ENCODE assay signal across 8 mouse cellular contexts in the genomic region with DNA sequence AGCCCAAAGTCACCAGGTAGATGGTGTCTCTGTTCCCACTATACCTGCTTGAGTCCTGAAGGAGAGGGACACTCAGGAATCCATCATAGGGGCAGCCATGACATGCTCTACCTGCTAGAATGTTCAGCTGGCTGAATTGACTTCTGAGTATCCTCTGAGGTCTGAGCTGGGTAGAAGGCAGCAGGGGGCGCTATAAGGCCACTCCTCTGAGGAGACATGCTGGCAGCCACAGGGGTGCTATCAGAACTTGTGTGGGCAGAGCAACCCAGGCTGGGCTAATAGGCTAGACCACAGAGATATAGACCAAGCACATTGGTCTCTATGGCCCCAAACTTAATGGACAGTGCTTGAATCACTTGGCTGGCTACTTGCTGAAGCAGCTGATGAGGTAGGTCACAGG. TPM values are rescaled to one million over a fixed set of nuclear protein-coding genes. Genes with fewer than 3 reads are reported as not detected.
DNase-seq lines count a peak whose midpoint lies in the region; ATAC-seq lines count a peak whose summit lies in the region.

No protein-coding gene starts in this region.

- peak; percentile 43; the same call in 1 of the 2 replicates for ATAC-seq in erythroblast, adult 5-6 weeks (replicated peaks; ENCODE audit: low FRiP score, poor library complexity, severe bottlenecking)

- DNase-seq in adrenal gland, adult (ENCODE audit: inconsistent age in 2 of 2, low spot score in 1 of 2) = peak; percentile 33 to 56
- DNase-seq in adrenal gland, postnatal 4 days (ENCODE audit: low spot score in 2 of 2) = no peak
- peak; percentile 21 to 50 for DNase-seq in spleen, adult 18-20 months
- DNase-seq in spleen, adult 12 weeks (ENCODE audit: low spot score) = no peak
- peak; percentile 29 for DNase-seq in thymus, postnatal 25 days
- no peak for DNase-seq in right cerebral cortex, adult 2 months (ENCODE audit: low spot score in 2 of 2)
- no peak for DNase-seq in left cerebral cortex, adult 8-10 months (ENCODE audit: low spot score in 2 of 2)

RNA-seq across cellular contexts. Expression of gene Syt2, which starts 27.8 kb away (rescaled TPM):
- 1 to 10 TPM; 1.5 to 2.9 TPM for total RNA-seq in adrenal gland, postnatal 4 days (2021)
- total RNA-seq in erythroblast, adult 5-6 weeks (2015; ENCODE audit: low replicate concordance) = 0.58 TPM in 1 of 2 replicates, not detected in the other
- total RNA-seq in erythroblast, adult 5-6 weeks (2017; ENCODE audit: low replicate concordance) = not detected in 2 replicates
- total RNA-seq in left cerebral cortex, adult 8-10 months (2022) = 10 to 100 TPM; 60.7 to 89.7 (median 76.4) TPM

Comparison
In these comparisons a context has a peak if more than half of its experiments do, and no peak if none do; other contexts are left out.
1. DNase-seq: peak in adrenal gland, adult (2 of 2), spleen, adult 18-20 months (2 of 2) and thymus, postnatal 25 days (single experiment); none in adrenal gland, postnatal 4 days (0 of 2), spleen, adult 12 weeks (single experiment), right cerebral cortex, adult 2 months (0 of 2) and left cerebral cortex, adult 8-10 months (0 of 2).
2. RNA of gene Syt2, which starts 27.8 kb away (total RNA-seq): 60.7 to 89.7 TPM in left cerebral cortex, adult 8-10 months; 1.5 to 2.9 TPM in adrenal gland, postnatal 4 days and 0.58 TPM in erythroblast, adult 5-6 weeks; every median in the first group is over 10 times any median in the second.